Mouse (Mus musculus): ENCODE measurements around the gene Unc79.

The Unc79 gene

GRCm38 (mm10) chr12:103041401-103041800 is 92.7 kb downstream of the Unc79 start:
- no peak for DNase-seq (ENCODE audit: low read depth, low spot score)

- DNase-seq (ENCODE audit: low read depth, low spot score) = no peak
These were observed 94.1 kb downstream of the Unc79 start for GRCm38 (mm10) chr12:103042711-103043110.

DNA sequence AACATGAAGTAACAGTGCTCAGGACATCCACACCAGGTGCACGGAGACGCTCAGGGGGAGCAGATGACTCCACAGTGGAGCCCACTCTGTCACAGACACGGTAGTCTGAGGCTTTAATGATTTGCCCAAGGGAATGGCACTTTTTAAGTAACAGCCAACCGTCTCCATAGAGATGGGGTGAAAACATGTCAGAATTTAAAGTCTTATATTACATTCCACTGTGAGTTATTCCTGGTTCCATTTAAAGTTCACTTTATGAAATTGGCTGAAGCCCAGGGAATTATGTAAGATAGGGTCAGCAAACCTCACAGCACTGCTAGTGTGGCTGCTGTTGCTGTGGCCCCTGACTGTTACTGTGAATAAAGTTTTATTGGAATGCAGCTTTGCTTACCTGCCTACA is 95.8 kb downstream of the Unc79 start:
- DNase-seq (ENCODE audit: low read depth, low spot score) = no peak

DNA sequence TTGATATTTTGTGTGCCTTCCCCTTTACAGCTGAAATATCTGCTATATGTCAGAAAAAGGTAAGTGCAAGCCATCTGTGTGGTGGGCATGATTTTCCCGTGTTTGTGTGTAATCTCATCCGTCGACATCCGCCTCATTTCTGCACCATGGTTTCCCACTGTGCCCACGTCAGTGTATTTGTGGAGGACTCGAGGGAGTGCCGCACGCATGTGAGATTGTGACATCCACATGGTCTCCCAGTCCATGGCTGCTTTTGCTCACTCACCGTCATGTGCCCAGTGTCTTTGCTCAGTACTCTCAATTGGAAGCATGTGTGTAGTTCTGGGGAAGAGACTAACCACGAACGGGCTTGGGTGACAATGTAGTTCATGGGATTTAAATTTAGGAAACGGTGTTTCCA is 101.2 kb downstream of the Unc79 start:
- DNase-seq (ENCODE audit: low read depth, low spot score) = no peak

- DNase-seq (ENCODE audit: low read depth, low spot score) = no peak
These were observed 110.8 kb downstream of the Unc79 start for GRCm38 (mm10) chr12:103059321-103060053.

DNA sequence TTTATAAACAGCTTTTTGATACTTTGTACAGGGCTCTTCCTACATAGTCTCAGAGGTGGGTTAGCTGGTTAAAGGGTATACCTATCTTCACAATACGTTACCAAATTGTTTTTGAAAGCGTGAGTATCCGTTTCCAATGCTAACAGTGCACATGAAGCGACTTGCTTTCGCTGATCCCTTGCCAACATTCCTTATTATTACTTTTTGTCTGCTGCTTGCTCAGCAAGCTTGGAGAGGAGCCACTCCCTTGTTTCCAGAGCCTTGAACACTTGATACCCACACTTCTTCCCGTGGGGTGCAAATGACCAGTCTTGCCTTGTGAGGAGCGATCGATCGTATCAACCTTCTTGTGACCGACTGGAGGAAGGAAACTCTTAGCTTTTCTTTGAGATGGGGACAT is 112.1 kb downstream of the Unc79 start:
- no peak for DNase-seq (ENCODE audit: low read depth, low spot score)

DNA sequence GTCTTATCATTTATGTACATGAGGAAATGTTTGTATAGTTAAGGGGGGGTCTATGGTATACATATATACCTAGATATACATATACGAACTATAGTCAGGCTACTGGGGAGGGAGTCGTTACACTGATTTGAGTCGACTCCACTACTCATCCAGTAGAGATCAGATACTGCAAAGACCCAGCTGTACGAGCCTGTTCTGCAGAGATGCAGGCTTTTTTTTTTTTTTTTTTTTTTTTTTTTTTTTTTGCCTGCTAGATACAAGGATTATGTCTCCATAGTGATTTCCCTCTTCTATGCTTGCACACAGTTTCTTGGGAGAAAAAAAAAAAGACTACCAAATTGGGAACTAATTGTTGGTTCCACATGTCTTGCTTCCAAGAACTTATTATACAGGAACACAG is 113.5 kb downstream of the Unc79 start:
- DNase-seq (ENCODE audit: low read depth, low spot score) = no peak

GRCm38 (mm10) chr12:103064944-103065343 is 116.3 kb downstream of the Unc79 start:
- DNase-seq (ENCODE audit: low read depth, low spot score) = no peak

DNA sequence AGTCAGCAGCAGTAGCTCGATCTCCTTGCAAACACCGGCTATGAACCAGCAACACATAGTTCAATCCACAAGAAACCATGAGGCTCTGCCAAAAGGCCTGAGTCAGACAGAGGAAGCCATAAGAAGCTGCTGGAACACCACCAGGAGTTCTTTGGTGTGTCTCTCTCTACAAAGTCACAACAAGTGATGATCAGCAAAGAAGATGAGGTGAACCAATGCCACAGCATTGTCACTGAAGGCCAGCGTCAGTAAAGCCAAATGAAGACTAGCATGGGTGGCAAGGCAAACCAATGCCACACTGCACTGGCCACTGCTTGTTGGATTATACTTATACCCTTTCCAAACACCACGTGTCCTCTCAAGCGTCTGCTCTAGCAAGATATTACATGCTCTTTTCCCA is 119.5 kb downstream of the Unc79 start:
- no peak for DNase-seq (ENCODE audit: low read depth, low spot score)

DNA sequence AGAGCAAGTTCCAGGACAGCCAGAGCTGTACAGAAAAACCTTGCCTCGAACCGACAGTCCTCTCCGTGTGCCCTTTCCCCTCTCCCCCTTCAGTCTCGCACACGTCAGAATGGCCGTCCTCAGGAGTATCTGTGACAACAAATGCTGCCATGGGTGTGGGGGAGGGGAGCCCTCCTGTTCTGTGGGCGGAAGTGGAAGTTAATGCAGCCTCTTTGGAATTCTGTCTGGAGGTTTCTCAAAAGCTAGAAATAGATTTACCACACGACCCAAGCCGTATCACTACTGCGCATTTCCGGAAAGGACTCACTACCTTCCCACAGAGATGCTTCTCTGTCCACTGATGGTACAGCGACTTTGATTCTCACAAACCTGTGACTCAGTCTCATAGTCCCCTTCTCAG is 120.9 kb downstream of the Unc79 start:
- no peak for DNase-seq (ENCODE audit: low read depth, low spot score)

DNA sequence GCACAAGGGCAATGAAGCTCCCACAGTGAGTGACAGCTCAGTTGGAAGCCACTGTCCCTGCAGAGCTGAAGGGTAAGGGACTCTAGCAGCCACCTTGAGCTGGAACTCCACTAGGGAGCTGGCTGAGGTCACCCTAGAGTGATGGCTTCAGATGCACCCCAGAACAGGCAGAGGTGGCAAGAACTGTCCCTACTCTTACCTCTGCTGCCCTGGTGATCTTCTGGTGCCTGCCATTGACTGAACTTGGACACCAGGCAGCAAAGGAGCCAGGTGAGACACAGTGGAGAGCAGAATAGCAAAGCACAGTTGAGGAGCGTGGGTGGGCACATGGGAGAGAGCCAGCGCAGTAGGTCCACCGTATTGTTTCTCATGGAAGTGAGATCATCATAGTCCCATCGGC is 125.3 kb downstream of the Unc79 start:
- no peak for DNase-seq (ENCODE audit: low read depth, low spot score)

GRCm38 (mm10) chr12:103078751-103079150 is 130.1 kb downstream of the Unc79 start:
- DNase-seq (ENCODE audit: low read depth, low spot score) = no peak

DNA sequence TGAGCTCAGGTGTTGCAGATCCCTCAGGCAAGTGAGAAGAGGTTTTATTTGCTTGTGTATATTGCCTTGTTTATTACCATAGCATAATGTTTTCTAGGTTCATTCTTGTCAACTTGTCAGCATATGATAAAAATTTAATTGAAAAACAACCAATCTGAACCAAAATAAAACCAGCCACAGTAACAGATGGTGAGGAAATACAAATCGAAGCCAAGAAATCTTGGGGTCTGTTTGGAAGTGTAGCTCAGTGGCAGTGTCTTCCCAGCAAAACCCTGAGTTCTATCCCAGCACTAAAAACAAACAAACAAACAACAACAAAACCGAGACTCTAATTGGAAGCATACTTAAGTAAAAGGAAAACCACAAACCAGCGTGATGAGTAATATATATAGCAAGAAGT is 131.4 kb downstream of the Unc79 start:
- DNase-seq (ENCODE audit: low read depth, low spot score) = no peak

DNA sequence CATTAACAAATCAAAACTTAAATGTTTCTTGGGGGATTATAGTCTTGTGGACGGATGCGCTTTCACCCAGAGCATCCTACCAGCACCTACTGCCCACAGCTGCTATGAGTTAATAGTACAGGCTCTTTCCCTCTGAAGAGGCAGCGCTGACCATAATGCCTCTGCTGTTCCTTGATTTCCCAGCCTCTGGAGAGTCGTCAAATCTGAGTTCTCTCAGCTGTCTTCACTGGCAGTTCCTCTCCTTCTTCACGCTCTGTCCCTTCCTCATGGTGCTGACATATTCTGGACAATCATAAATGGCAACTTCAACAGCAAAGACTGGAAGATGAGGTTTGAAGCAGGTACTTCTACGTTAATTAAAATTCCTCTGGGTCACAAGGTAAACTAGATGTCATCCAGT is 143.2 kb downstream of the Unc79 start:
- no peak for DNase-seq (ENCODE audit: low read depth, low spot score)

DNA sequence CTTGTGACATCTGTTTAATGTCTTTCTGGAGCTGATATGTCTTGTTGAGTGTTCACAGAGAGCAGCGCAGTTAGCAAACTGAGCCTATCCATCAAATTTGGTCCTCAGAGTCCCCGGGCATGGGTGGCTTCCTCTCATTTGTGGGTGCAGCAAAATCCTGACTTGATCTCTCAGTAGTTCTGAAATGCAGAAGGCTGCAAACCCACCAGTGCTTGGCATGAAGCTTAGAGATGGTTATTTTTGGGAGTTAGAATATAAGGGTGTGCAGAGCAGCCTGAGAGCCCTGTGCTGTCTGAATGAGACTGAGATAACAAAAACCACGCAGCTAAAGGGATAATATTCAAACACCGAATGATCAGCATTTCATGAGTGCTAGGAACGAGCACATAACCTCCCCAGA is 146.5 kb downstream of the Unc79 start:
- no peak for DNase-seq (ENCODE audit: low read depth, low spot score)

DNA sequence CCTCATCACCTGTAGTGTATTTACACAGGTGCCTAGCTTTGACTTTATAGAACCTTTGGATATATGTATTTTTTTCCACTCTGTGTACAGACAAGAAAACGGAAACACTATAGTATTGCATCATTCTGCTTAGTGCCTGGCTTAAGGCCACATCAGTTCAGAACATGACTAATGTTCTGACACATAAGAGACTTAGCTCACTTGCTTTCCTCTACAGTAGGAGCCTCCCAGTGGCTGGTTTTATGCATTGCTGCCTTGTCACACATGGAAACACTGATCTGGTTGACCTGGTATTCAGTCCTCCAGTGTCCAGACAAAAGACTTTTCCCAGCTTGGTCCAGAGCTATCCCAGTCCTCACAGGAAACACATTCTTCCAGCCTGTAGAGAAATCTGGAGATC is 150.5 kb downstream of the Unc79 start:
- no peak for DNase-seq (ENCODE audit: low read depth, low spot score)

DNA sequence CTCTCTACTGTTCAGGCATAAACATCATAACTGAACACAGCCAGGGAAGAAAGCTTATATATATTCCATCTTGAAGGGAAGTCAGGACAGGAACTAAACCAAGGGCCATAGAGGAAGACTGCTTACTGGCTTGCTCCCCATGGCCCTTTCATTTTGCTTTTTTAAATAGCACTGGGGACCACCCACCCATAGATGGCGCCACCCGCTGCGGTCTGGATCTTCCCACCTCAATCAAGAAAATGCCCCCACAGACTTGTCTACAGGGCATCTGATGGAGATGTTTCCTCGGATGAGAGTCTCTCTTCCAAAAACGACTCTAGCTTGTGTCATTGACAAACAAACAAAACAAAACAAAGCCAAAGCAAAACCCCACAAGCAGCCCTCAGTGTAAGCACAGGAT is 151.4 kb downstream of the Unc79 start:
- DNase-seq (ENCODE audit: low read depth, low spot score) = no peak

DNA sequence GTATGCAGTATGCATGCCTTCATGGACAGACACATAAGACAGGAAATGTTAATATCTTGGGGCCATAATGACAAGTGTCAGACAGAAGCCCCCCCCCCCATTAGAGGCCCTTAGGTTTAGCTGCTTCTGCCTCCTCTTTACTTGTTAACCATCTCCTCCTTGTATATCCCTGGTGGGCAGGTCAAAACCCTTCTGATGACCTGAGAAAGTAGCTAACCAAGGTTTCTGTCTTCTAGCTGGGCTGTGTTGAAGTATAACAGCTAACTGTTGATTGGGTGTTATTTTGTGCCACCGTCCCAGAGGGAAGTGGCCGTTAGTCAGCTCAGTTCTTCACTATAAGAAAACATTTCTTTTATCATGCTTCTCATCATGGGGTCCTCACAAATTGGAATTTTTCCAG is 154.4 kb downstream of the Unc79 start:
- DNase-seq (ENCODE audit: low read depth, low spot score) = no peak

DNA sequence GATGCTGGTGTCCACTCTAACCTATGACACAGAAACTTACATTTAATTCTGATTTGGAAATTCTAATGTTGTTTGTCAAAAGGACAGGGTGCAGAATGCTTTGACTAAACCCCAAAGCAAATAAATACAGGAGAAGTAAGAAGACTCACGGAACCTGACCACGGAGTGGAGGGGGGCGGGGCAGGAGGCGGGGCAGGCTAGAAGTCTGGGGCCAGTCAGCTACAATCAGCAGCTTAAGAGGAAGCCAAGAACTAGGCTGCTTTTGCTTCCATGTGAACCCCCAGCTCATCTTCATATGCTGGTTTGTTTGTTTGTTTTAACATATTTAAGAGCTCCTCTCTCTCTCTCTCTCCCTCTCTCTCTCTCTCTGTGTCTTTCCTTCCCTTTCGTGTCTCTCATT is 154.9 kb downstream of the Unc79 start:
- no peak for DNase-seq (ENCODE audit: low read depth, low spot score)

GRCm38 (mm10) chr12:103109301-103109700 is 160.6 kb downstream of the Unc79 start:
- no peak for DNase-seq (ENCODE audit: low read depth, low spot score)

GRCm38 (mm10) chr12:103116639-103117038 is 168.0 kb downstream of the Unc79 start:
- DNase-seq (ENCODE audit: low read depth, low spot score) = no peak

DNA sequence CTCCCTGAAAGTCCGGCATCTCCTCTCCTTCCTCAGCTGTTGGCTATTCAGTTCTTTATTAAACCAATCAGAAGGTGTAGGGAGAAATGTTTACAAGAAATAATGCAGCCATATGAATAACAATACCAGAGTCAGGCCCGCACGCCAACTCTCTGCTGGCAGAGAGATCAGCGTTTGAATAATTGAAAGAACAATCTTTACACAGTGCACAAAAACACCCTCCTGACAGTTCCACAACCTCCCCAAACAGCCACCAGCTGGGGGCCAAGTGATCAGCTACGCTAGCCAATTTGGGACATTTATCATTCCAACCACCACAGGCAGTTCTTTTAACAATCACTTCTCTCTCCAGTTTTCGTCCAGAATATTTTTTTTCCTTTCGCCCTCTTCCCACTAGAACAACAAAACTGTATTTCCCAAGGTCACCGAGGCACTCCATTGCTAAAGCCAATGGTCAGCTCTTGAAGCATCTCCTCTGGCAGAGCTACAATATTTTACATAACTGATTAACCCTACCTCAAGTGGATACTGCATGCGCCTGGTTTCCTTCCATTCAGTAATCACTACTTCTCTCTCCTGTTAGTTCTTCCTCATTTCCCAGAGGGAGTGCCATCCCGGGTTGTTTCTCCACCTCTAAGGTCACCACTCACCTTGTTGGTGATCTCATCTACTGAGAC is 169.0 kb downstream of the Unc79 start:
- DNase-seq (ENCODE audit: low read depth, low spot score) = no peak

DNA sequence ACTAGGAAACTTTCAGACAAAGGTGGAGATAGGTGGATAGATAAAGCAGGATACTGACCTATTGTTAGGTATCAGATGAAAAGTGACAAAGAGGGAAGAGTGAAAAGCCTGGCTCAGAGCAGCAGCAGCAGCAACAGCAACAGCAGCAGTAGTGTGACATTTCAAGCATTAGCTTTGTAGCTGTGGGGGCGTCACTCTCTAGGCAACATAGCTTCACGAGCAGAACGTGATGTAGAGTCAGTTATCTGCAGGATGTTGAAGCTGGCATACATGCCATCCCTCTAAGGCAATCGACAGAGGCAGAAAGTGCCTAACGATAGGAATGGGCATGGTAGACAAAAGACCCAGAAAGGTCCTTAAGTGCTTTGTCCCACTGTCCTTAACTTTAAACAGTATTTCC is 173.3 kb downstream of the Unc79 start:
- no peak for DNase-seq (ENCODE audit: low read depth, low spot score)

DNA sequence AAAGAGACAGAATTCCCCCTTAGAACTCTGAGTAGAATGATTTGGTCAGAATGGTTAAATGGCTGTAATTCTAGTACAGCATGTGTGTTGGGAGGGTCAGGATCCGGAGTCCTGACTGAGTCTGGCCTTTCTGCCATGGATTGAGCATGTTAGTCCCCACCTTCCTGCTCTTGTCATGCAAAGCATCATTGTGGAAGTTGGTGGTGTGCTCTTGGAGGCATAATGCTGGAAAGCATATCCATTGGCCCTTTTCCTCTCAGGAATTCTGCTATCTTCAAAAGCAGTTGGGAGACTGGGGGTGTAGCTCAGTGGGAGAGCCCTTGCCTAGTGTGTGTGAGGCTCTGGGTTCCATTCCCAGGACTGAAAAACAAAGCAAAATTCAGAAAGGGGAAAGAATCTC is 175.2 kb downstream of the Unc79 start:
- DNase-seq (ENCODE audit: low read depth, low spot score) = no peak
